8 mouse cellular contexts compared by ENCODE assay signal in genomic region chr2:160597582-160598281, GRCm38 (mm10). TPM values are rescaled to one million over a fixed set of nuclear protein-coding genes. Genes with fewer than 3 reads are reported as not detected.
DNase-seq lines count a peak whose midpoint lies in the region; ATAC-seq lines count a peak whose summit lies in the region.

No protein-coding gene starts in this region.

- no peak overlapping the region for H3K27ac ChIP-seq in intestine, embryonic 16.5 days (ENCODE audit: low read length)
- H3K27ac ChIP-seq in midbrain, embryonic 10.5 days (replicated peaks): no peak overlapping the region

- H3K4me2 ChIP-seq in intestine, embryonic 16.5 days (ENCODE audit: low read depth, low read length): no peak overlapping the region

- intact Hi-C loops in left cerebral cortex, postnatal 25 days (cut with DNase I): loop anchor here (1.0 kb wide), 1 partner anchor 290 kb away; no protein-coding TSS in a partner anchor

- DNase-seq in gastrocnemius, adult 18-20 months (ENCODE audit: low spot score): peak; percentile 72
- DNase-seq in gastrocnemius, postnatal 25 days: no peak
- DNase-seq in embryo, embryonic 10 days (ENCODE audit: low spot score): peak; percentile 84
- peak; percentile 77 to 80 for DNase-seq in left cerebral cortex, postnatal 25 days (ENCODE audit: low spot score in 2 of 2)
- peak; percentile 77 for DNase-seq in midbrain, embryonic 10.5 days (ENCODE audit: low spot score)
- DNase-seq in right cerebral cortex, postnatal 4 days: peak; percentile 74

- peak; percentile 94 for ATAC-seq in granulocyte monocyte progenitor cell, adult 5-6 weeks (replicated peaks; ENCODE audit: poor library complexity, severe bottlenecking)
- ATAC-seq in intestine, embryonic 16.5 days: peak; percentile 82

- H3K36me3 ChIP-seq in intestine, embryonic 16.5 days (ENCODE audit: control insufficient read depth, insufficient read depth, low read length): no peaks in the 10 kb centered on the region
- H3K36me3 ChIP-seq in midbrain, embryonic 10.5 days: no peaks in the 10 kb centered on the region

- H3K9me3 ChIP-seq in intestine, embryonic 16.5 days (ENCODE audit: control insufficient read depth, low read length): no peaks in the 10 kb centered on the region
- no peaks in the 10 kb centered on the region for H3K9me3 ChIP-seq in midbrain, embryonic 10.5 days (replicated peaks)

- H3K4me3 ChIP-seq in intestine, embryonic 16.5 days (ENCODE audit: low read length): no peak overlapping the region; the same call in 1 of the 2 replicates
- H3K4me3 ChIP-seq in midbrain, embryonic 10.5 days: no peak overlapping the region

- H3K27me3 ChIP-seq in intestine, embryonic 16.5 days (replicated peaks; ENCODE audit: control insufficient read depth, insufficient read depth, low read length): no peaks in the 10 kb centered on the region
- no peaks in the 10 kb centered on the region for H3K27me3 ChIP-seq in midbrain, embryonic 10.5 days (ENCODE audit: low read depth, poor library complexity, severe bottlenecking)

- WGBS in intestine, embryonic 16.5 days: 31% methylated on average over 12 of the region's 12 CpGs
- 38% methylated on average over 12 of the region's 12 CpGs for WGBS in midbrain, embryonic 10.5 days

- peaks cover 3% of the 10 kb centered on the region; the same call in 1 of the 2 replicates for H3K4me1 ChIP-seq in intestine, embryonic 16.5 days (ENCODE audit: control insufficient read depth, insufficient read depth, low read length)
- no peaks in the 10 kb centered on the region for H3K4me1 ChIP-seq in midbrain, embryonic 10.5 days

- H3K9ac ChIP-seq in intestine, embryonic 16.5 days (ENCODE audit: low read depth, low read length): no peak overlapping the region

RNA-seq across cellular contexts. Expression of gene Top1, which starts 48.0 kb away (rescaled TPM):
- total RNA-seq in gastrocnemius, adult 18-20 months (2021): 10 to 100 TPM; 29.1 to 36.7 TPM
- 10 to 100 TPM; 33.4 to 34.3 TPM for total RNA-seq in gastrocnemius, postnatal 25 days (2021)
- total RNA-seq in granulocyte monocyte progenitor cell, adult 5-6 weeks (2014; fragmentation: Nextera tagmentation): 85.0 and 98.9 TPM in 2 replicates
- 154 and 157 TPM in 2 replicates for total RNA-seq in granulocyte monocyte progenitor cell, adult 5-6 weeks (2017)
- 47.4 and 53.4 TPM in 2 replicates for polyA plus RNA-seq in intestine, embryonic 16.5 days (2015; fragmentation: Nextera tagmentation; extraction: Ambion mirVana)
- 10 to 100 TPM; 83.0 to 85.7 TPM for total RNA-seq in left cerebral cortex, postnatal 25 days (2021)
- 107 and 108 TPM in 2 replicates for polyA plus RNA-seq in midbrain, embryonic 10.5 days (2016; fragmentation: Nextera tagmentation; extraction: Ambion mirVana)
